Mouse (Mus musculus) gastrocnemius, adult 2 months (tissue): ENCODE measurements at regions not wholly inside any gene's neighbourhood (a gene's known extent, or its start where the extent isn't known, plus 50 kb on each side); places are given as distances from the start of the nearest gene placed in this dataset.

Experiments
- DNase-seq: peaks from one replicate; pipeline ENCODE4 v3.0.0; 2022
- H3K27ac ChIP-seq: fragments of 200-600 bp; 2 replicates; pipeline ENCODE4 v1.8.1; 2022; ENCODE audit warnings: mild to moderate bottlenecking
- H3K4me3 ChIP-seq: fragments of 200-600 bp; 2 replicates; pipeline ENCODE4 v1.8.1; 2022; ENCODE audit warnings: mild to moderate bottlenecking, moderate library complexity
- CTCF ChIP-seq: fragments of 200-600 bp; IDR thresholded peaks from 2 replicates; pipeline ENCODE4 v1.8.1; 2022; ENCODE audit warnings: antibody characterized with exemption, mild to moderate bottlenecking, moderate library complexity
- intact Hi-C: fragments of 180-260 bp; cut with DNase I; formaldehyde crosslinking; loops from one replicate; pipeline ENCODE4 v1.15.1; 2025

- no peak for TF ChIP-seq CTCF
- no peak overlapping the region for H3K4me3 ChIP-seq
- DNase-seq, result no peak
- no peak overlapping the region for H3K27ac ChIP-seq
- intact Hi-C loops, result no loop called here
Measured at GRCm38 (mm10) chr11:66605998-66606397, 80.2 kb upstream of the Shisa6 start.

GRCm38 (mm10) chr11:66606646-66607045 lies 80.9 kb upstream of the Shisa6 start:
- Histone ChIP-seq H3K27ac (no peak overlapping the region), H3K4me3 (no peak overlapping the region)
- intact Hi-C loops, result no loop called here
- TF ChIP-seq CTCF, result no peak
- DNase-seq, result no peak

GRCm38 (mm10) chr11:66609733-66610132 lies 84.0 kb upstream of the Shisa6 start:
- intact Hi-C loops, result loop anchor here (10.0 kb wide), 1 partner anchor 265 kb away; no protein-coding TSS in a partner anchor
- Histone ChIP-seq H3K27ac (no peak overlapping the region), H3K4me3 (no peak overlapping the region)
- TF ChIP-seq CTCF, result no peak
- no peak for DNase-seq

- TF ChIP-seq CTCF, result peak; percentile 60
- H3K27ac ChIP-seq, result no peak overlapping the region
- intact Hi-C loops, result loop anchor here (10.0 kb wide), 1 partner anchor 262 kb away; no protein-coding TSS in a partner anchor
- no peak overlapping the region for H3K4me3 ChIP-seq
- DNase-seq, result peak; percentile 14
Measured at GRCm38 (mm10) chr11:66613150-66613549, 87.4 kb upstream of the Shisa6 start.

GRCm38 (mm10) chr11:66625491-66625890 lies 99.7 kb upstream of the Shisa6 start:
- no peak overlapping the region for H3K27ac ChIP-seq
- TF ChIP-seq CTCF, result no peak
- H3K4me3 ChIP-seq, result no peak overlapping the region
- intact Hi-C loops, result no loop called here
- no peak for DNase-seq

- Histone ChIP-seq H3K4me3 (no peak overlapping the region), H3K27ac (no peak overlapping the region)
- TF ChIP-seq CTCF, result no peak
- no peak for DNase-seq
- intact Hi-C loops, result no loop called here
Measured at GRCm38 (mm10) chr11:66656810-66657209, 131.0 kb upstream of the Shisa6 start.

GRCm38 (mm10) chr11:66674581-66674980 lies 148.8 kb upstream of the Shisa6 start:
- no peak for DNase-seq
- intact Hi-C loops, result no loop called here
- no peak for TF ChIP-seq CTCF

GRCm38 (mm10) chr11:66680057-66680621 lies 154.4 kb upstream of the Shisa6 start:
- no peak for DNase-seq
- intact Hi-C loops, result no loop called here
- H3K4me3 ChIP-seq, result no peak overlapping the region
- no peak overlapping the region for H3K27ac ChIP-seq
- TF ChIP-seq CTCF, result no peak

More at GRCm38 (mm10) chr11:66674581-66674980, 148.8 kb upstream of the Shisa6 start:
- H3K27ac ChIP-seq, result no peak overlapping the region
- H3K4me3 ChIP-seq, result no peak overlapping the region

- DNase-seq, result no peak
- TF ChIP-seq CTCF, result no peak
- no peak overlapping the region for H3K4me3 ChIP-seq
- intact Hi-C loops, result no loop called here
- no peak overlapping the region for H3K27ac ChIP-seq
Measured at GRCm38 (mm10) chr11:66681892-66682291, 156.1 kb upstream of the Shisa6 start.

GRCm38 (mm10) chr11:66684181-66684580 lies 158.4 kb upstream of the Shisa6 start:
- TF ChIP-seq CTCF, result no peak
- Histone ChIP-seq H3K27ac (no peak overlapping the region), H3K4me3 (no peak overlapping the region)
- DNase-seq, result no peak
- intact Hi-C loops, result no loop called here

- intact Hi-C loops, result no loop called here
Measured at GRCm38 (mm10) chr11:66694651-66695266, 169.0 kb upstream of the Shisa6 start.

GRCm38 (mm10) chr11:66696791-66697190 lies 171.0 kb upstream of the Shisa6 start:
- intact Hi-C loops, result no loop called here
- DNase-seq, result no peak
- Histone ChIP-seq H3K27ac (no peak overlapping the region), H3K4me3 (no peak overlapping the region)
- TF ChIP-seq CTCF, result no peak

More at GRCm38 (mm10) chr11:66694651-66695266, 169.0 kb upstream of the Shisa6 start:
- no peak for DNase-seq
- no peak for TF ChIP-seq CTCF
- Histone ChIP-seq H3K4me3 (no peak overlapping the region), H3K27ac (no peak overlapping the region)

GRCm38 (mm10) chr11:66745479-66745878 lies 166.3 kb upstream of the Pirt start:
- H3K4me3 ChIP-seq, result no peak overlapping the region
- no peak for TF ChIP-seq CTCF
- no peak overlapping the region for H3K27ac ChIP-seq
- intact Hi-C loops, result no loop called here
- DNase-seq, result no peak

GRCm38 (mm10) chr11:66789997-66790396 lies 121.8 kb upstream of the Pirt start:
- Histone ChIP-seq H3K4me3 (no peak overlapping the region), H3K27ac (no peak overlapping the region)
- no peak for DNase-seq
- TF ChIP-seq CTCF, result no peak
- intact Hi-C loops, result no loop called here
